ENCODE assay signal across 10 mouse cellular contexts in the genomic region with DNA sequence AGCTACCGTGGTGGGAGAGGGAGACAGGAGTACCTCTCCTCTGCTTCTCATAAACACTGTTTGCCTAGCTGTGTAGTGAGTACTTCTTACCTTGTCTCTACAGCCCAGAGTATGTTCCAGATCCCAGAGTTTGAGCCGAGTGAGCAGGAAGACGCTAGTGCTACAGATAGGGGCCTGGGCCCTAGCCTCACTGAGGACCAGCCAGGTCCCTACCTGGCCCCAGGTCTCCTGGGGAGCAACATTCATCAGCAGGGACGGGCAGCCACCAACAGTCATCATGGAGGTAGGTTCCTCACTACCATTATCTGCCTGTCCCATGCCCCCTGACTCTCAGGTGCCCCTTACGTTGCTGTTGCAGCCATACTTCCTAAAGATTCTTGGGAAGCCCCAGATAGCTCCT. TPM values are rescaled to one million over a fixed set of nuclear protein-coding genes. Genes with fewer than 3 reads are reported as not detected.
DNase-seq lines count a peak whose midpoint lies in the region; ATAC-seq and TF ChIP-seq lines count a peak whose summit lies in the region.
"Had no signal": no experiment of that assay in that cellular context is flagged by ENCODE, and none has a peak within 500 bp of the region (broad histone marks: within the 10 kb centered on the region; RNA-seq: fewer than 3 reads in every experiment).

No protein-coding gene starts in this region.

- H3K9ac ChIP-seq in heart, embryonic 16.5 days (ENCODE audit: low read length), result peak overlapping the region; percentile 95
- peak overlapping the region; percentile 99 for H3K9ac ChIP-seq in forebrain, embryonic 16.5 days (replicated peaks; ENCODE audit: low read depth, low read length)

- WGBS in heart, embryonic 16.5 days, result 29% methylated on average over 5 of the region's 5 CpGs
- 23% methylated on average over 5 of the region's 5 CpGs for WGBS in forebrain, embryonic 16.5 days
- 49% methylated on average over 5 of the region's 5 CpGs for WGBS in macrophage (ENCODE audit: missing documents)

- peak overlapping the region; percentile 85 for H3K4me3 ChIP-seq in heart, embryonic 16.5 days (ENCODE audit: low read length)
- H3K4me3 ChIP-seq in G1E (ENCODE audit: low read depth, low read length) (peak overlapping the region; percentile 84), macrophage (ENCODE audit: inconsistent target) (peak overlapping the region; percentile 87)
- H3K4me3 ChIP-seq in forebrain, embryonic 16.5 days (replicated peaks; ENCODE audit: low read length), result peak overlapping the region; percentile 98

- H3K27me3 ChIP-seq in heart, embryonic 16.5 days (ENCODE audit: control insufficient read depth, insufficient read depth, low read length), result no peaks in the 10 kb centered on the region
- H3K27me3 ChIP-seq in G1E (ENCODE audit: insufficient read depth, low read length), result no peaks in the 10 kb centered on the region
- no peaks in the 10 kb centered on the region for H3K27me3 ChIP-seq in forebrain, embryonic 16.5 days (replicated peaks; ENCODE audit: control insufficient read depth, insufficient read depth, low read length)
- H3K27me3 ChIP-seq: Patski had no signal

- no peak for DNase-seq in heart, adult 11 months
- DNase-seq in G1E (ENCODE audit: low spot score), result no peak
- DNase-seq in adipocyte (ENCODE audit: low spot score), result no peak
- DNase-seq in yolk sac, embryonic 10.5 days (ENCODE audit: low spot score), result no peak
- no peak for DNase-seq in left cerebral cortex, adult 18-20 months (ENCODE audit: low spot score in 2 of 2)

- no peak for ATAC-seq in heart, embryonic 16.5 days (replicated peaks; ENCODE audit: extremely low read depth, insufficient read depth, low FRiP score)
- no peak for ATAC-seq in G1E (ENCODE audit: extremely low read depth, insufficient number of reproducible peaks, low FRiP score, poor library complexity, severe bottlenecking)
- ATAC-seq in forebrain, embryonic 16.5 days, result no peak

- H3K4me1 ChIP-seq in heart, embryonic 16.5 days (ENCODE audit: control insufficient read depth, insufficient read depth, low read length), result peaks cover 18% of the 10 kb centered on the region
- H3K4me1 ChIP-seq in G1E (ENCODE audit: insufficient read depth, low read depth, low read length), result peaks cover 47% of the 10 kb centered on the region
- peaks cover 34% of the 10 kb centered on the region for H3K4me1 ChIP-seq in forebrain, embryonic 16.5 days (replicated peaks; ENCODE audit: control insufficient read depth, insufficient read depth, low read length)

- peak overlapping the region; percentile 91 for H3K4me2 ChIP-seq in heart, embryonic 16.5 days (ENCODE audit: low read depth, low read length)
- H3K4me2 ChIP-seq in forebrain, embryonic 16.5 days (ENCODE audit: low read length), result peak overlapping the region; percentile 88

- H3K27ac ChIP-seq in heart, embryonic 16.5 days (ENCODE audit: low read length), result peak overlapping the region; percentile 98
- H3K27ac ChIP-seq in forebrain, embryonic 16.5 days (ENCODE audit: low read length), result peak overlapping the region; percentile 97
- peak overlapping the region; percentile 90 for H3K27ac ChIP-seq in macrophage

- H3K9me3 ChIP-seq in heart, embryonic 16.5 days (replicated peaks; ENCODE audit: control insufficient read depth, low read length), result no peaks in the 10 kb centered on the region
- H3K9me3 ChIP-seq in G1E (replicated peaks), result no peaks in the 10 kb centered on the region
- H3K9me3 ChIP-seq in forebrain, embryonic 16.5 days (ENCODE audit: control insufficient read depth, low read length), result no peaks in the 10 kb centered on the region

- peaks cover 17% of the 10 kb centered on the region for H3K79me2 ChIP-seq in macrophage (ENCODE audit: inconsistent target)

- TF ChIP-seq CTCF in G1E (IDR thresholded peaks at IDR 0.05; ENCODE audit: low read depth, low read length), result no peak

- H3K36me3 ChIP-seq in heart, embryonic 16.5 days (ENCODE audit: control insufficient read depth, insufficient read depth), result 0 out of 2 replicates have a peak, but pooled peaks cover 2% of the 10 kb centered on the region
- H3K36me3 ChIP-seq in G1E (replicated peaks), result peaks cover 55% of the 10 kb centered on the region
- H3K36me3 ChIP-seq in forebrain, embryonic 16.5 days (ENCODE audit: control insufficient read depth, insufficient read depth), result peaks cover 2% of the 10 kb centered on the region; the same call in 1 of the 2 replicates
- H3K36me3 ChIP-seq in macrophage (ENCODE audit: inconsistent target), result peaks cover 5% of the 10 kb centered on the region; the same call in 1 of the 2 replicates

RNA-seq across cellular contexts. Expression of a gene that starts 0.5 kb away (rescaled TPM):
- 20.8 and 22.3 TPM in 2 replicates for polyA plus RNA-seq in heart, embryonic 16.5 days (2015; fragmentation: Nextera tagmentation; extraction: Ambion mirVana)
- total RNA-seq in G1E (2014; fragmentation: Nextera tagmentation) (20.0 and 24.9 TPM in 2 replicates), G1E (2017) (22.8 and 24.9 TPM in 2 replicates)
- polyA plus RNA-seq in G1E (2012) (32.1 and 39.9 TPM in 2 replicates), macrophage (2018) (15.6 to 35.9 TPM (median 30.6 TPM) in 3 replicates)
- 46.3 and 52.5 TPM in 2 replicates for polyA plus RNA-seq in forebrain, embryonic 16.5 days (2015; fragmentation: Nextera tagmentation; extraction: Ambion mirVana)
- total RNA-seq in macrophage (2018; cell fraction: chromatin; rRNA removed), result 100 to 1,000 TPM in 1 of 26 experiments, 10 to 100 TPM in 25; 27.2 to 109 (median 56.2) TPM
- 10 to 100 TPM; 16.5 to 34.5 (median 24.1) TPM for total RNA-seq in macrophage (2018; cell fraction: cytosol; rRNA removed)
- total RNA-seq in macrophage (2018; cell fraction: nucleus; rRNA removed), result 10 to 100 TPM; 23.7 to 92.5 (median 55.7) TPM
- total RNA-seq in left cerebral cortex, adult 18-20 months (2021), result 100 to 1,000 TPM; 103 to 106 TPM

RNA-seq across cellular contexts. Expression of a gene that starts 1.1 kb away (rescaled TPM):
- 58.4 and 59.2 TPM in 2 replicates for polyA plus RNA-seq in heart, embryonic 16.5 days (2015; fragmentation: Nextera tagmentation; extraction: Ambion mirVana)
- total RNA-seq in G1E (2014; fragmentation: Nextera tagmentation) (12.6 and 19.1 TPM in 2 replicates), G1E (2017) (50.7 and 62.7 TPM in 2 replicates)
- polyA plus RNA-seq in G1E (2012) (51.9 and 52.0 TPM in 2 replicates), macrophage (2018) (40.5 to 63.3 TPM (median 50.1 TPM) in 3 replicates)
- 87.9 and 88.4 TPM in 2 replicates for polyA plus RNA-seq in forebrain, embryonic 16.5 days (2015; fragmentation: Nextera tagmentation; extraction: Ambion mirVana)
- total RNA-seq in macrophage (2018; cell fraction: chromatin; rRNA removed), result 10 to 100 TPM in 20 of 26 experiments, 1 to 10 TPM in 6; 4.0 to 36.4 (median 20.2) TPM
- 10 to 100 TPM; 31.1 to 49.0 (median 39.7) TPM for total RNA-seq in macrophage (2018; cell fraction: cytosol; rRNA removed)
- total RNA-seq in macrophage (2018; cell fraction: nucleus; rRNA removed), result 10 to 100 TPM in 21 of 26 experiments, 1 to 10 TPM in 5; 7.4 to 26.7 (median 14.3) TPM
- 10 to 100 TPM; 39.0 to 40.5 TPM for total RNA-seq in left cerebral cortex, adult 18-20 months (2021)

RNA-seq across cellular contexts. Expression of a gene that starts 8.4 kb away (rescaled TPM):
- 0.50 and 0.95 TPM in 2 replicates for polyA plus RNA-seq in heart, embryonic 16.5 days (2015; fragmentation: Nextera tagmentation; extraction: Ambion mirVana)
- total RNA-seq in G1E (2014; fragmentation: Nextera tagmentation), result not detected in 2 replicates
- total RNA-seq in G1E (2017), result 0.23 TPM in 1 of 2 replicates, not detected in the other
- polyA plus RNA-seq in G1E (2012), result 0.05 TPM in 1 of 2 replicates, not detected in the other
- 2.1 and 3.3 TPM in 2 replicates for polyA plus RNA-seq in forebrain, embryonic 16.5 days (2015; fragmentation: Nextera tagmentation; extraction: Ambion mirVana)
- not detected for total RNA-seq in macrophage (2018; cell fraction: chromatin; rRNA removed)
- not detected for total RNA-seq in macrophage (2018; cell fraction: cytosol; rRNA removed)
- not detected for total RNA-seq in macrophage (2018; cell fraction: nucleus; rRNA removed)
- polyA plus RNA-seq in macrophage (2018), result not detected in 3 replicates
- 10 to 100 TPM; 29.2 to 37.4 TPM for total RNA-seq in left cerebral cortex, adult 18-20 months (2021)
- total RNA-seq: hematopoietic stem cell, adult 5-6 weeks had no signal

RNA-seq across cellular contexts. Expression of a gene that starts 17.6 kb away (rescaled TPM):
- polyA plus RNA-seq in heart, embryonic 16.5 days (2015; fragmentation: Nextera tagmentation; extraction: Ambion mirVana), result 2.8 and 3.9 TPM in 2 replicates
- total RNA-seq in G1E (2014; fragmentation: Nextera tagmentation), result not detected in 2 replicates
- total RNA-seq in G1E (2017), result 0.11 TPM in 1 of 2 replicates, not detected in the other
- polyA plus RNA-seq in G1E (2012), result not detected in 2 replicates
- polyA plus RNA-seq in forebrain, embryonic 16.5 days (2015; fragmentation: Nextera tagmentation; extraction: Ambion mirVana), result 0.37 and 0.89 TPM in 2 replicates
- not detected for total RNA-seq in macrophage (2018; cell fraction: chromatin; rRNA removed)
- total RNA-seq in macrophage (2018; cell fraction: cytosol; rRNA removed), result not detected
- total RNA-seq in macrophage (2018; cell fraction: nucleus; rRNA removed), result not detected
- not detected in 3 replicates for polyA plus RNA-seq in macrophage (2018)
- 10 to 100 TPM; 16.9 to 22.5 TPM for total RNA-seq in left cerebral cortex, adult 18-20 months (2021)
- total RNA-seq: hematopoietic stem cell, adult 5-6 weeks had no signal

RNA-seq across cellular contexts. Expression of a gene that starts 21.2 kb away (rescaled TPM):
- 43.4 and 48.2 TPM in 2 replicates for polyA plus RNA-seq in heart, embryonic 16.5 days (2015; fragmentation: Nextera tagmentation; extraction: Ambion mirVana)
- total RNA-seq in G1E (2014; fragmentation: Nextera tagmentation) (10.0 and 17.9 TPM in 2 replicates), G1E (2017) (21.1 and 25.6 TPM in 2 replicates)
- polyA plus RNA-seq in G1E (2012) (42.6 and 46.9 TPM in 2 replicates), macrophage (2018) (11.0 to 32.7 TPM (median 31.3 TPM) in 3 replicates)
- 16.1 and 18.8 TPM in 2 replicates for polyA plus RNA-seq in forebrain, embryonic 16.5 days (2015; fragmentation: Nextera tagmentation; extraction: Ambion mirVana)
- total RNA-seq in macrophage (2018; cell fraction: chromatin; rRNA removed), result 100 to 1,000 TPM in 19 of 26 experiments, 10 to 100 TPM in 7; 69.4 to 227 (median 145) TPM
- 10 to 100 TPM; 19.1 to 43.0 (median 29.9) TPM for total RNA-seq in macrophage (2018; cell fraction: cytosol; rRNA removed)
- 100 to 1,000 TPM in 3 of 26 experiments, 10 to 100 TPM in 23; 55.8 to 110 (median 84.3) TPM for total RNA-seq in macrophage (2018; cell fraction: nucleus; rRNA removed)
- 10 to 100 TPM; 69.5 to 72.2 TPM for total RNA-seq in left cerebral cortex, adult 18-20 months (2021)
